Mouse (Mus musculus): Measurements from ENCODE around the gene Arhgap20.

Gene Arhgap20

GRCm38 (mm10) chr9:51807272-51807671, 42.1 kb downstream of the Arhgap20 start:
- no peak for DNase-seq

- DNase-seq: no peak
These were observed 47.8 kb downstream of the Arhgap20 start for GRCm38 (mm10) chr9:51812931-51813330.

GRCm38 (mm10) chr9:51824516-51824915, 59.4 kb downstream of the Arhgap20 start:
- DNase-seq: no peak

DNA sequence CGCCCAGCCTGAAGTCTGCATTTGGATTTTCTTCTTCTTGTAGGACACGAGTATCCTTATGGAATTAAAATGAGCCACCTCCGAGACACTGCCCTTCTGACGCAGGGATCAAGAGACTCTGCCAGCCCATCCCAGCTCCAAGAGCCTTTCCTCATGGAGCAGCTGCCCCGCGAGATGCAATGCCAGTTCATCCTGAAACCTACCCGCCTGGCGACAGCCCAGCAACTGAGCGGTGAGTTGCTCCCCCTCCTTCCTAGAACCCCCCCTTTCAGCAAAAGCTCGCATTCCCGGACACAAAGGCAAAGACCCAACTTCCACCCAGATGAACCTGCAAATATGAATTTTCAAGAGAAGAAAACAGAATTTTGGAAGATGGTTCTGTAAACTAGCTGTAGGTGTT, 66.5 kb downstream of the Arhgap20 start:
- no peak for DNase-seq

DNA sequence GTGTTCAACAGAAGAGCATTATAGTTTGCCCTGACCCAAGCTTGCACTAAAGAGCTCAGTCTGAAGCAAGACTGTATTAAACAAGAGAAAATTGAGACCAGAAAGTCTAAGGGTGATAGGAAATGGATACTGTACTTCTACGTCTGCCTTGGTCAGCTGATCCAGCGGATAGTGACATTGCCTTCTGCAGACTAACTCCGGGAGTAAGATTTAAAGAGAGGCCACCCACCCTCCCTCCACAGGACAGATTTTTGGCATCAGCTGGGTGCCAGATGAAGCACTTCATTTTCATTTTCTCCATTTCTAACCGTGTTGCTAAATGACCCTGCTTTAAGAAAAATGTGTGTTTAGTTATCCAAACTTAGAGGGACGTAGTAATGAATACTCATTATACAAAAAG, 67.2 kb downstream of the Arhgap20 start:
- DNase-seq: no peak

DNA sequence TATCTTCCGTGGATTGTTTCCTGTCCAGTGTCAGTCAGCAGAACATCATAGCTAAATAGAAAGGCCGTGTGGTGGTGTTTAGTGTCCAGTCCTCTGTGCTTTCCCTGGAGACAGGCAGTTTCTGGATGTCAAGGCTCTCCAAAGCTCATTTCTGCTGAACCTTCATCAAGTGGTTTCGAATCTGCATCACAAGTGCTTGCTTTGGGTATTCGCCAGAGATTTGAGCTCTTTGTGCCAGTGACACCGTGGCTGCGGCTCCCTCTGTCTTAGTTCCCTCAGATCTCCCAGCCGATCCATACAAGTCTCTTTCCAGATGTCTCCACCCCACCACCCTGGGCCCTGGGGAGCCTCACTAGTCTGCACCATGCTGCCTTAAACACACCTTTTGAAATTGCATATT, 72.6 kb downstream of the Arhgap20 start:
- no peak for DNase-seq

GRCm38 (mm10) chr9:51843216-51843615, 78.1 kb downstream of the Arhgap20 start:
- no peak for DNase-seq

DNA sequence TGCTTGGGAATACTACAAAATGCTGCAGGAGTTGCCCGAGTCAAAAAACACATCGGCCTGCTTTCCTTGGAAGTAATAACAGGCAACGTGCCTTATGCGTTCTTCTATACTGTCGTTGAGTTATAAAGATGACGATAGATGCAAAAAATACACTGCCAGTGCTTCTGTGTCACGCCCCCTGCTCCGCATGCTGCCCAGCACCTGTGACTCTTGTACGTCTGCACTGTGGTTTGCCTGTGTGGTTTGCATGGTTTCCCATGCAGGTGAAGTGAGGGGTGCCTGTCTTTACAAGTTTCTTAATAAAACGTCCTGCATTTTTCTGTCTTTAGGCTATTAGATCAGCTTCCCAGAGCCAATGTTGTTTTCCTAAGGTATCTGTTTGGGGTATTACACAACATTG, 80.7 kb downstream of the Arhgap20 start:
- peak; percentile 80 for DNase-seq

DNA sequence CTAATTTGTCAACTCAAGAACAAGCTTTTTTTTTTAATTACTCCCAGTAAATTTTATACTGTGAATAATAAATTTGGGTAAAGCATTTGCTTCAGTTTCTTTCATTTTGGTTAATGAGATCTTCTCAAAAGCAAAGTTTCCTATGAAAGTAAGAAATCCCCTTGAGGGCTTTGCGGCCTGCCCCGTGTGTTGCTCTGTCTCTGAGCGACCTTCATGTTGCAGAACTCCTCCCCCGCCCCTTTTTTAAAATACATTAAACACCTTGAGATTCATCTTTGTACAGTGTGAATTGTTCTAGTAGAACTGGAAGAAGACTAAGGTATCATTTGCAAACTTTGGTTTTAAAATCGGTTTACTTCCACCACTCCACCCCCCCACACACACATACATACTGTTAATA, 88.6 kb downstream of the Arhgap20 start:
- DNase-seq: no peak

- DNase-seq: no peak
These were observed 99.1 kb downstream of the Arhgap20 start for GRCm38 (mm10) chr9:51864273-51864672.

GRCm38 (mm10) chr9:51866634-51867033, 101.5 kb downstream of the Arhgap20 start:
- peak; percentile 70 for DNase-seq

DNA sequence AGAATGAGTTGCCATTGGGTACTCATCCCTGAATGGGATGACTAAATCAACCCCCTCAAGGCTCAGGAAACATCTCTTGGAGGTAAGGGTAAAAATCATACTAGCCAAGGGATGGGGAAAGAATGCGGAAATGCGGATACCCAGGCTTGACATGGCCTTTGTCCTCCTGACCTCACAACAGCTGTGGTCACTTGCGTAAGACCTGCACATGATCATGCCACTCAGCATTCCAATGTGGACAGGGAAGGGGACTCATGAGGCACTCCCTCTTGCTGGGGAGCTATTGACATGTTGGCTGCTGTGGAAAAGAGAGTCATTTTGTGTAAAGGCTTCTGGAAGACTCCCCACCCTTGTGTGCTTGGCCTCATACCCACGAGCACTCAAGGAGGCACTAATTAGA, 103.9 kb downstream of the Arhgap20 start:
- DNase-seq: no peak

DNA sequence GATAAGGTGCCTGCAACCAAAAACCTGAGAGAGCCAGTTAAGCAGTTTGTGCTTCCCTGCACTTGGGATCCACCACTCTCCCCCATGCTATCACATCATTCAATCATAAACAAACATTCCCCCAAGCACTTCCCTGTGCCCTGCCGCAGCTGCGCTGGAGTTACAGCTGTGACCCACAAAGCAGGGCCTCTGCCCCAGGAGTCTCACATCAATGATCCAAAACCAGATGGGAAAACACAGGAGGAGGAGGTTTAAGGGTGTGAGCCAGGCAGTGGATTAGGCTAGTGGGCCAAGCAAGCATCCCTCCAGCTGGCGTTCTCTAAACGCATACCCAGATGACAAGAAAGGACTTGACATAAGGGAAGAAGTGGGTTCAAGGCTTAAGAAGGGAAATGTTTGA, 109.2 kb downstream of the Arhgap20 start:
- peak; percentile 15 for DNase-seq

GRCm38 (mm10) chr9:51875531-51875930, 110.4 kb downstream of the Arhgap20 start:
- DNase-seq: no peak

DNA sequence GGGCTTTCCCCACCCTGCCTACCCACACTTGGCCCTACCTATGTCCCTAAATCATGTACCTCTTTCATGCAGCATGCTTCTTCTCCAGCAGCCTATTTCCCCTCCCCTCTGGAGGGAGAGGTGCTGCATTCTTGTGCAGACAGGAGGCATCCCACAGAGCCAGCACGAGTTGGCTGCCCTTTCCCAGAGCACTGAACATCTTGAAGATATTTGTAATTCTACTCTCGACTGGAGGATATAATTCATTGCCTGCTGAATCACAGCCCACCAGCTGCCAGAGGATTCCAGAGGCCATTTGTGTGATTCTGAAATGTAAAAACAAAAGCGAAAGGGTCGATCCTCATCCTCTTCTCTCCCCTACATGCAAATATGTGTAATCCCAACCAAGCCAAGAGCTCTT, 116.2 kb downstream of the Arhgap20 start:
- DNase-seq: no peak

- DNase-seq: no peak
These were observed 116.7 kb downstream of the Arhgap20 start for GRCm38 (mm10) chr9:51881881-51882280.

DNA sequence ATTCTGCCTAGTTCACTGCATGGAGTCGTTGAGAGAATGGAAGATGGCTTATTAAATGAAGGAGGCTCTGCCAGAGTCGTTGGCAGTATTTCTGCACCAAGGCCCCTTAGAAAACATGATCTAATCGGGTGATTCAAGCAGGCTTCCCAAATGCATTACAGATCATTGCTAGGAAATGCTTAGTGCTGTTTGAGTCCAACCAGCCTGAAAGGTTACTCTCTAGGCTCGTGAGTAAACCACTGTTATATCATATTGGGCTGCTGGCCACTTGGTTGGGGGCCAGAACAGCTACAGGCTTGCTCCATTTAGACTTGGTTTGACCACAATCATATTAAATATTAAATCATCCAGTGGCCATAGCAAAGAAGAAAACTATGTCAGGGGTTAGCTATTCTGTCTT, 118.2 kb downstream of the Arhgap20 start:
- DNase-seq: no peak

- DNase-seq: no peak
These were observed 127.8 kb downstream of the Arhgap20 start for GRCm38 (mm10) chr9:51892921-51893320.
